Mouse (Mus musculus) left cerebral cortex, adult 18-20 months (tissue): Measurements from ENCODE around the gene Sbk1. TPM values are rescaled to one million over a fixed set of nuclear protein-coding genes. Genes with fewer than 3 reads are reported as not detected.

Experiments
- DNase-seq, 2 experiments: peaks; one replicate each; pipeline ENCODE4 v3.0.0; 2021 to 2022; ENCODE audit warnings: low spot score in 2 of 2, mixed read lengths in 1 of 2
- long read RNA-seq, 2 experiments: library from polyadenylated mRNA; stranded (forward); transcript quantifications; one replicate each; pipeline ENCODE4 v2.0.0; 2021
- total RNA-seq, 2 experiments: library from RNA; stranded (reverse); gene quantifications; 2 replicates each; pipeline ENCODE4 v1.2.3; 2021

The Sbk1 gene
- total RNA-seq = 10 to 100 TPM; 77.0 to 77.5 TPM
- long read RNA-seq, experiment 1, full-length matches to known transcripts = 130 of 151 reads
- long read RNA-seq, experiment 1, partial matches to known transcripts = 3 of 151 reads
- long read RNA-seq, experiment 1, other reads (novel, unspliced or antisense) = 18 of 151 reads
- long read RNA-seq, experiment 2, full-length matches to known transcripts = 78 of 111 reads
- long read RNA-seq, experiment 2, partial matches to known transcripts = 32 of 111 reads
- long read RNA-seq, experiment 2, other reads (novel, unspliced or antisense) = 1 of 111 reads

- DNase-seq = peak; percentile 89 to 94
These were observed at the start of gene Sbk1 for GRCm38 (mm10) chr7:126271712-126272683. TSS of gene Sbk1 (plus strand) at chr7:126272619.

GRCm38 (mm10) chr7:126222753-126223152, 49.7 kb upstream of the Sbk1 start:
- no peak for DNase-seq

- no peak for DNase-seq
These were observed 46.3 kb upstream of the Sbk1 start for GRCm38 (mm10) chr7:126226136-126226535.

GRCm38 (mm10) chr7:126230357-126231148, 41.9 kb upstream of the Sbk1 start:
- no peak for DNase-seq

- DNase-seq = no peak
These were observed 39.9 kb upstream of the Sbk1 start for GRCm38 (mm10) chr7:126232345-126233071.

- no peak for DNase-seq
These were observed 37.8 kb upstream of the Sbk1 start for GRCm38 (mm10) chr7:126234611-126235010.

- DNase-seq = peak; percentile 46 to 56
These were observed 36.2 kb upstream of the Sbk1 start for GRCm38 (mm10) chr7:126236083-126236793.

- peak; percentile 27 to 58 for DNase-seq
These were observed 35.6 kb upstream of the Sbk1 start for GRCm38 (mm10) chr7:126236794-126237192.

GRCm38 (mm10) chr7:126240814-126241360, 31.5 kb upstream of the Sbk1 start:
- DNase-seq = no peak

GRCm38 (mm10) chr7:126244168-126244750, 28.2 kb upstream of the Sbk1 start:
- DNase-seq = no peak

GRCm38 (mm10) chr7:126248088-126248487, 24.3 kb upstream of the Sbk1 start:
- DNase-seq = no peak

GRCm38 (mm10) chr7:126248641-126249141, 23.7 kb upstream of the Sbk1 start:
- DNase-seq = no peak

- DNase-seq = no peak
These were observed 23.3 kb upstream of the Sbk1 start for GRCm38 (mm10) chr7:126249146-126249545.

GRCm38 (mm10) chr7:126249986-126250385, 22.4 kb upstream of the Sbk1 start:
- no peak for DNase-seq

- DNase-seq = no peak
These were observed 21.9 kb upstream of the Sbk1 start for GRCm38 (mm10) chr7:126250481-126250880.

- no peak for DNase-seq
These were observed 20.7 kb upstream of the Sbk1 start for GRCm38 (mm10) chr7:126251698-126252097.

GRCm38 (mm10) chr7:126252230-126252629, 20.2 kb upstream of the Sbk1 start:
- DNase-seq = no peak

GRCm38 (mm10) chr7:126260280-126261210, 11.9 kb upstream of the Sbk1 start:
- DNase-seq = peak; percentile 66 to 73
